Mouse (Mus musculus) kidney, embryonic 16.5 days (tissue): Measurements from ENCODE around the gene Muc1. TPM values are rescaled to one million over a fixed set of nuclear protein-coding genes. Genes with fewer than 3 reads are reported as not detected.

Experiments
- ATAC-seq: fragments of 200-750 bp; cut with Nextera tagmentation; 2 replicates; pipeline ENCODE4 v1.8.0; 2017; ENCODE audit warnings: moderate TSS enrichment; ENCODE audit not compliant: low FRiP score, low TSS enrichment
- H3K27ac ChIP-seq: fragments of 300-500 bp; sonication (generic); 2 replicates; pipeline ENCODE4 v1.5.1; 2014; ENCODE audit warnings: low read length
- H3K27me3 ChIP-seq: fragments of 300-500 bp; sonication (generic); 2 replicates; pipeline ENCODE4 v1.6.1; 2014; ENCODE audit warnings: low read length, control low read depth, mixed read lengths; ENCODE audit not compliant: insufficient read depth
- H3K36me3 ChIP-seq: fragments of 300-500 bp; sonication (generic); 2 replicates; pipeline ENCODE4 v1.6.1; 2014; ENCODE audit warnings: low read length, control low read depth, mixed read lengths; ENCODE audit not compliant: insufficient read depth
- H3K4me1 ChIP-seq: fragments of 300-500 bp; sonication (generic); 2 replicates; pipeline ENCODE4 v1.6.1; 2014; ENCODE audit warnings: low read length, control low read depth, mixed read lengths; ENCODE audit not compliant: insufficient read depth
- H3K4me2 ChIP-seq: fragments of 300-500 bp; sonication (generic); replicated peaks from 2 replicates; pipeline ENCODE4 v1.6.1; 2014; ENCODE audit warnings: low read depth, low read length
- H3K4me3 ChIP-seq: fragments of 300-500 bp; sonication (generic); 2 replicates; pipeline ENCODE4 v1.5.1; 2014; ENCODE audit warnings: mild to moderate bottlenecking, low read length
- H3K9ac ChIP-seq: fragments of 300-500 bp; sonication (generic); replicated peaks from 2 replicates; pipeline ENCODE4 v1.6.1; 2014; ENCODE audit warnings: low read length
- H3K9me3 ChIP-seq: fragments of 300-500 bp; sonication (generic); 2 replicates; pipeline ENCODE4 v1.6.1; 2016; ENCODE audit warnings: low read length, control low read depth
- WGBS: fragments of 180-500 bp; shearing (Covaris S2); extraction: QIAGEN DNeasy Blood & Tissue Kit; methylation state at CpG from one replicate; pipeline ENCODE4 v1.1.7; 2014; 5-methylcytosine and 5-hydroxymethylcytosine counted together
- polyA plus RNA-seq: library from polyadenylated mRNA; unstranded; fragments of >200 nt; fragmentation: Nextera tagmentation; extraction: Ambion mirVana; gene quantifications from 2 replicates; pipeline ENCODE4 v1.2.1, GENCODE M21; 2015

Muc1 gene
- 20.0 and 23.6 TPM in 2 replicates for polyA plus RNA-seq

- H3K9ac ChIP-seq = peak within 1 kb of the TSS; percentile 66
- peak within 1 kb of the TSS; percentile 53 for H3K4me3 ChIP-seq
- no peaks in the 10 kb centered on the region for H3K9me3 ChIP-seq
- peaks cover 53% of the 10 kb centered on the region for H3K4me1 ChIP-seq
- peak within 1 kb of the TSS; percentile 81 for H3K4me2 ChIP-seq
- no peaks in the 10 kb centered on the region for H3K36me3 ChIP-seq
- peak within 1 kb of the TSS; percentile 84 for H3K27ac ChIP-seq
- peaks cover 3% of the 10 kb centered on the region; the same call in 1 of the 2 replicates for H3K27me3 ChIP-seq
- ATAC-seq = peak; percentile 14
- 20% methylated on average over 10 of the region's 10 CpGs for WGBS
Measured at GRCm38 (mm10) chr3:89228836-89229235, at the start of gene Muc1. Muc1 (plus strand) TSS chr3:89229057.

DNA sequence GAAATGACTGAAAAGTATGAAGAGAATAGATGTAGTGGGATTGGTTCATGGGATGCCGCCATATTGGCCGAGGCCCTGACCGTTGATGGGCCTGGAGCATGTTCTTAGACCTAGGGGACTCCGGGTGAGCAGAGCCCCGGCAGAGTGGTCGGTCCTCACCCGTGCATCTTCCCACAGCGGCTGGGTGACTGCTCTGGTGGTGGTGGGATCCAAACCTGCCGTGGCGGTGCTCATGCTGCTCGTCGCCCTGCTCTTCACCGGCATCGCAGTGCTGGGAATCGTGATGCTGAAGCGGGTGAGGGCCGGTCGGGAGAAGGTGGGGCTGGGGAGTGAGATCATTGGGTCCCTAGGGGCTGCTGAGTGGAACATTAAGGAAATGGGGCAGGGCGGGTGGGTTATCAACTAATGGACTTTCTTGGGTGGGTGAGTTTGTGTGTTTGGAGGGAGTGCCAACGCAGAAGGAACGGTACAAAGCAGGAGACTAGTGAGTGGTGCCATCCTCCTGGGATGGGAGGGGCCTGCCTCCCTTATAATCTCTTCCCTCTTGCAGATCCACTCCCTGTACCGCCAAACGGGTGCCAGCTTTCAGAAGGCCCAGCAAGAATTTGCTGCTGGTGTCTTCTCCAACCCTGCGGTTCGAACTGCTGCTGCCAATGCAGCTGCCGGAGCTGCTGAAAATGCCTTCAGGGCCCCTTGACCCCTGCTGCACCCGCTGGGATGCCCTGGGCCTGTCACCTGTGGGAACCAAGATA lies 46.9 kb upstream of the Muc1 start:
- Histone ChIP-seq H3K4me3 (no peak overlapping the region), H3K9ac (no peak overlapping the region), H3K4me1 (peaks cover 44% of the 10 kb centered on the region), H3K9me3 (no peaks in the 10 kb centered on the region), H3K36me3 (peaks cover 33% of the 10 kb centered on the region), H3K27me3 (no peaks in the 10 kb centered on the region), H3K27ac (no peak overlapping the region), H3K4me2 (no peak overlapping the region)
- 91% methylated on average over 27 of the region's 27 CpGs for WGBS
- no peak for ATAC-seq

GRCm38 (mm10) chr3:89182531-89183057 lies 46.3 kb upstream of the Muc1 start:
- Histone ChIP-seq H3K9me3 (no peaks in the 10 kb centered on the region), H3K27me3 (no peaks in the 10 kb centered on the region), H3K36me3 (peaks cover 35% of the 10 kb centered on the region), H3K4me2 (peak overlapping the region; percentile 97), H3K9ac (no peak overlapping the region; the same call in 1 of the 2 replicates), H3K27ac (no peak overlapping the region), H3K4me3 (peak overlapping the region; percentile 71; the same call in 1 of the 2 replicates), H3K4me1 (peaks cover 49% of the 10 kb centered on the region)
- peak; percentile 18 for ATAC-seq
- WGBS = 42% methylated on average over 7 of the region's 7 CpGs

GRCm38 (mm10) chr3:89183058-89183958 lies 45.5 kb upstream of the Muc1 start, which contains the start of gene Fam189b:
Fam189b (plus strand) TSS chr3:89183143.
- H3K27me3 ChIP-seq = no peaks in the 10 kb centered on the region
- ATAC-seq = peak; percentile 94
- peaks cover 54% of the 10 kb centered on the region for H3K4me1 ChIP-seq
- peaks cover 35% of the 10 kb centered on the region for H3K36me3 ChIP-seq
- H3K4me3 ChIP-seq = peak within 1 kb of the TSS; percentile 71
- no peaks in the 10 kb centered on the region for H3K9me3 ChIP-seq
- 3% methylated on average over 39 of the region's 39 CpGs for WGBS
- H3K9ac ChIP-seq = peak within 1 kb of the TSS; percentile 92
- peak within 1 kb of the TSS; percentile 78 for H3K27ac ChIP-seq
- H3K4me2 ChIP-seq = peak within 1 kb of the TSS; percentile 97

DNA sequence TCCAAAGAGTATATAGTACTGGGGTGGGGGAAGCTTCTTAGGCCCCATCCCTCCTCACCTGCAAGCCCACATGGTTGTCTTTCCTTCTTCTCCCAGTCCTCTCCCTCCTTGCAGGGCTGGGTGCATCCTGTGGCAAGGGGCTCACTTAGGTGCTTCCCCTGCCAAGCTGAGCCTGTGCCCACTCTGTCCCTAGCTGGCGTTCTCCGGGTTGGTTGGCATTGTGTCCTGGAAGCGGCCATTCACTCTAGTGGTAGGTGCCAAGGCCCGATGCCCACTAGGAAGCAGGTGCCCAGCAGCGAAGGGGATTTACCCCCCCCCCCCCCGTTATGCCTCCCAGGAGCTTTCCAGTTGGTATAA lies 44.9 kb upstream of the Muc1 start:
- Histone ChIP-seq H3K27me3 (no peaks in the 10 kb centered on the region), H3K4me1 (peaks cover 55% of the 10 kb centered on the region), H3K4me2 (peak overlapping the region; percentile 97), H3K36me3 (peaks cover 35% of the 10 kb centered on the region), H3K9me3 (no peaks in the 10 kb centered on the region), H3K9ac (peak overlapping the region; percentile 92), H3K4me3 (peak overlapping the region; percentile 71), H3K27ac (peak overlapping the region; percentile 78)
- ATAC-seq = no peak
- 61% methylated on average over 6 of the region's 6 CpGs for WGBS

DNA sequence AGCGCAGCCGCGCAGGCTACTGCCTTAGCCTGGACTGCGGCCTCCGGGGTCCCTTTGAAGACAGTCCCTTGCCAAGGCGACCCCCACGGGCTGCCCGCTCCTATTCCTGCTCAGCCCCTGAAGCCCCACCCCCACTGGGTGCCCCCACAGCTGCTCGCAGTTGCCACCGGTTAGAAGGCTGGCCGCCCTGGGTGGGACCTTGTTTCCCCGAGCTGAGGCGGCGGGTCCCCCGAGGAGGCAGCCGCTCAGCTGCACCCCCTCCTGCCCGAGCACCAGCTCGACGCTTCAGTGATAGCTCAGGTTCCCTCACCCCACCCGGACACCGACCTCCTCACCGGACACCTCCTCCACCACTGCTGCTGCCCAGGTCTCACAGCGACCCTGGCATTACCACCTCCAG lies 41.7 kb upstream of the Muc1 start:
- no peaks in the 10 kb centered on the region for H3K9me3 ChIP-seq
- H3K27ac ChIP-seq = 0 out of 2 replicates have a peak overlapping the region, but pooled peaks have one; percentile 37
- H3K4me3 ChIP-seq = no peak overlapping the region
- no peaks in the 10 kb centered on the region for H3K27me3 ChIP-seq
- H3K36me3 ChIP-seq = peaks cover 5% of the 10 kb centered on the region; the same call in 1 of the 2 replicates
- peaks cover 53% of the 10 kb centered on the region for H3K4me1 ChIP-seq
- H3K4me2 ChIP-seq = peak overlapping the region; percentile 33
- no peak for ATAC-seq
- WGBS = 31% methylated on average over 23 of the region's 23 CpGs
- peak overlapping the region; percentile 52 for H3K9ac ChIP-seq

DNA sequence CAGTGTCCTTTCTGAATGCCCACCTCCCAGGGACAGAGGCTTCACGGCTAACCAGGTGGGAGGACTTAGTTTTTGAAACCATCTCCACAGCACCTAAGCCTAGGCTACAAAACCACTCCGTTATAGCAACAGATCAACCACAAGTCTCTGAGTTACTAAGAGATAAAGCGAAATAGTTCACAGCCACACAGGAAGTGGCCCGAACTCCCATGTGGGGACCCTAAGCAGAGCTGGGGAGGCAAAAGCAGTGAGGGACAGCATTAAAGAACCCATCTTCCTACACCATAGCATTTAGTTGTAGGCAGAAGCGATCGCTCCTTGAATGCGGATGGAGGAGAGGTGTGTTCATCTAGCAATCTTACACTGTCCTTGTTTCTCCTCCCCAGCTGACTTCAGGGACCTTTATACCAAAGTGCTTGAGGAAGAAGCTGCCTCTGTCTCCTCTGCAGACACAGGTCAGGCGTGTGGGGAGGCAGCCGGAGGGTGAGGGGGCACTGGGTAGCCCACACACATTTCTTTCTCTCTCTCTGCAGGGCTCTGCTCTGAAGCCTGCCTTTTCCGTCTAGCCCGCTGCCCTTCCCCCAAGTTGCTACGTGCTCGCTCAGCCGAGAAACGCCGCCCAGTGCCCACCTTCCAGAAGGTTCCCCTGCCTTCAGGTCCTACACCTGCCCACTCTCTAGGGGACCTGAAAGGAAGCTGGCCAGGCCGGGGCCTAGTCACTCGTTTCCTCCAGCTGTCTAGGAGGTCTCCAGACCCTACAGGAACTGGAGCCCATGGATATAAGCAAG lies 41.0 kb upstream of the Muc1 start:
- Histone ChIP-seq H3K4me1 (peaks cover 50% of the 10 kb centered on the region), H3K4me2 (peak overlapping the region; percentile 33; the same call in 1 of the 2 replicates), H3K9ac (peak overlapping the region; percentile 52), H3K27ac (peak overlapping the region; percentile 37; the same call in 1 of the 2 replicates), H3K9me3 (no peaks in the 10 kb centered on the region), H3K4me3 (no peak overlapping the region), H3K27me3 (no peaks in the 10 kb centered on the region), H3K36me3 (0 out of 2 replicates have a peak, but pooled peaks cover 2% of the 10 kb centered on the region)
- WGBS = 59% methylated on average over 18 of the region's 18 CpGs
- no peak for ATAC-seq

DNA sequence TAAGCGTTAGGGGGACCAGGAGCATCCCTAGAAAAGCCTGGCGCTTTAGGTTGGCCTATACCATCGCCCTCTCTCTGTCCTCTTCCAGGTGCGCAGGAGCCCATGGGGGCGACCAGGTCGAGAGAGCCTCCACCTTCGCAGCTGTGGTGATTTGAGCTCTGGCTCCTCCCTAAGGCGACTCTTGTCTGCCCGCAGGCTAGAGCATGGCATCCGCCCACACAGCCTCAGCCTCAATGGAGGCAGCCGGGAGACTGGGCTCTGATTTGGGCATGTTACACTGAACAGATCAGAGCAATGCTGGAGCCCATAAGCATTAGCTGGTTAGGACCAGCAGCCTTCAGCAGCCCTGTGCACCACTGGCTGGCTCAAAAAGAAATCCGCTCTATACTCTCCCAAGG lies 40.4 kb upstream of the Muc1 start:
- peak overlapping the region; percentile 37; the same call in 1 of the 2 replicates for H3K27ac ChIP-seq
- 0 out of 2 replicates have a peak, but pooled peaks cover 2% of the 10 kb centered on the region for H3K36me3 ChIP-seq
- 56% methylated on average over 12 of the region's 12 CpGs for WGBS
- peaks cover 49% of the 10 kb centered on the region for H3K4me1 ChIP-seq
- no peak overlapping the region for H3K4me3 ChIP-seq
- H3K4me2 ChIP-seq = peak overlapping the region; percentile 25; the same call in 1 of the 2 replicates
- no peaks in the 10 kb centered on the region for H3K9me3 ChIP-seq
- 0 out of 2 replicates have a peak overlapping the region, but pooled peaks have one; percentile 17 for H3K9ac ChIP-seq
- ATAC-seq = 0 out of 2 replicates have a peak, but pooled peaks have one; percentile 5
- no peaks in the 10 kb centered on the region for H3K27me3 ChIP-seq

- Histone ChIP-seq H3K36me3 (0 out of 2 replicates have a peak, but pooled peaks cover 2% of the 10 kb centered on the region), H3K27ac (no peak overlapping the region), H3K4me3 (no peak overlapping the region), H3K4me2 (no peak overlapping the region), H3K27me3 (no peaks in the 10 kb centered on the region), H3K9ac (no peak overlapping the region), H3K9me3 (no peaks in the 10 kb centered on the region), H3K4me1 (peaks cover 30% of the 10 kb centered on the region)
- 83% methylated on average over 8 of the region's 8 CpGs for WGBS
- ATAC-seq = no peak
Measured at GRCm38 (mm10) chr3:89190436-89190835, 38.4 kb upstream of the Muc1 start.
